In genomic region chr6:17409703-17410408, GRCm38 (mm10) we compare ENCODE assay signal across 20 mouse cellular contexts. TPM values are rescaled to one million over a fixed set of nuclear protein-coding genes. Genes with fewer than 3 reads are reported as not detected.
DNase-seq lines count a peak whose midpoint lies in the region; ATAC-seq and TF ChIP-seq lines count a peak whose summit lies in the region.
"Had no signal": no experiment of that assay in that cellular context is flagged by ENCODE, and none has a peak within 500 bp of the region (broad histone marks: within the 10 kb centered on the region; RNA-seq: fewer than 3 reads in every experiment).

No protein-coding gene starts in this region.

- H3K9me3 ChIP-seq in embryonic facial prominence, embryonic 14.5 days (ENCODE audit: control insufficient read depth, low read length): no peaks in the 10 kb centered on the region
- H3K9me3 ChIP-seq in embryonic facial prominence, embryonic 10.5 days: no peaks in the 10 kb centered on the region
- H3K9me3 ChIP-seq in G1E (replicated peaks): no peaks in the 10 kb centered on the region
- H3K9me3 ChIP-seq: embryonic facial prominence, embryonic 12.5 days; heart, embryonic 13.5 days; hindbrain, embryonic 10.5 days; limb, embryonic 10.5 days; midbrain, embryonic 15.5 days; neural tube, embryonic 15.5 days; stomach, embryonic 15.5 days had no signal

- H3K4me1 ChIP-seq in embryonic facial prominence, embryonic 14.5 days (ENCODE audit: control insufficient read depth, insufficient read depth, low read length): no peaks in the 10 kb centered on the region
- H3K4me1 ChIP-seq in embryonic facial prominence, embryonic 10.5 days: no peaks in the 10 kb centered on the region
- no peaks in the 10 kb centered on the region for H3K4me1 ChIP-seq in G1E (ENCODE audit: insufficient read depth, low read depth, low read length)
- H3K4me1 ChIP-seq: embryonic facial prominence, embryonic 12.5 days; hindbrain, embryonic 10.5 days; limb, embryonic 10.5 days; midbrain, embryonic 15.5 days; neural tube, embryonic 15.5 days; stomach, embryonic 15.5 days had no signal

- WGBS in embryonic facial prominence, embryonic 14.5 days: 63% methylated on average over 9 of the region's 9 CpGs
- 81% methylated on average over 9 of the region's 9 CpGs for WGBS in embryonic facial prominence, embryonic 10.5 days

- H3K9ac ChIP-seq in embryonic facial prominence, embryonic 14.5 days (ENCODE audit: low read depth, low read length): no peak overlapping the region
- H3K9ac ChIP-seq: embryonic facial prominence, embryonic 12.5 days; heart, embryonic 13.5 days; midbrain, embryonic 15.5 days; neural tube, embryonic 15.5 days; stomach, embryonic 15.5 days had no signal

- H3K27me3 ChIP-seq in embryonic facial prominence, embryonic 14.5 days (replicated peaks; ENCODE audit: control insufficient read depth, insufficient read depth, low read length): no peaks in the 10 kb centered on the region
- H3K27me3 ChIP-seq in embryonic facial prominence, embryonic 10.5 days (replicated peaks; ENCODE audit: low read depth, poor library complexity, severe bottlenecking): no peaks in the 10 kb centered on the region
- H3K27me3 ChIP-seq in G1E (ENCODE audit: insufficient read depth, low read length): no peaks in the 10 kb centered on the region
- H3K27me3 ChIP-seq: embryonic facial prominence, embryonic 12.5 days; heart, embryonic 13.5 days; midbrain, embryonic 15.5 days; neural tube, embryonic 15.5 days; stomach, embryonic 15.5 days had no signal

- no peak overlapping the region for H3K4me2 ChIP-seq in embryonic facial prominence, embryonic 14.5 days (ENCODE audit: low read depth, low read length)
- H3K4me2 ChIP-seq: embryonic facial prominence, embryonic 12.5 days; heart, embryonic 13.5 days; midbrain, embryonic 15.5 days; neural tube, embryonic 15.5 days; stomach, embryonic 15.5 days had no signal

- ATAC-seq in embryonic facial prominence, embryonic 14.5 days (ENCODE audit: low read depth): peak; percentile 50; the same call in 1 of the 2 replicates
- ATAC-seq in G1E (ENCODE audit: extremely low read depth, insufficient number of reproducible peaks, low FRiP score, poor library complexity, severe bottlenecking): peak; percentile 22; the same call in 1 of the 2 replicates
- peak; percentile 99 for ATAC-seq in hematopoietic stem cell, adult 5-6 weeks (replicated peaks in 1 of 2; ENCODE audit: insufficient read depth in 1 of 2, low FRiP score in 2 of 2, low TSS enrichment in 1 of 2, low read depth in 1 of 2, poor library complexity in 2 of 2, severe bottlenecking in 2 of 2)
- peak; percentile 95 for ATAC-seq in megakaryocyte progenitor cell, adult 5-6 weeks (replicated peaks; ENCODE audit: poor library complexity)
- ATAC-seq: midbrain, embryonic 15.5 days had no signal

- no peak overlapping the region for H3K4me3 ChIP-seq in embryonic facial prominence, embryonic 14.5 days (ENCODE audit: low read depth, low read length)
- H3K4me3 ChIP-seq in embryonic facial prominence, embryonic 10.5 days: no peak overlapping the region
- H3K4me3 ChIP-seq in G1E (ENCODE audit: low read depth, low read length): no peak overlapping the region
- H3K4me3 ChIP-seq: embryonic facial prominence, embryonic 12.5 days; heart, embryonic 13.5 days; hindbrain, embryonic 10.5 days; limb, embryonic 10.5 days; midbrain, embryonic 15.5 days; neural tube, embryonic 15.5 days; stomach, embryonic 15.5 days had no signal

- DNase-seq in embryonic facial prominence, embryonic 14.5 days (ENCODE audit: low spot score): peak; percentile 49
- no peak for DNase-seq in embryonic facial prominence, embryonic 10.5 days (ENCODE audit: low spot score)
- DNase-seq in G1E (ENCODE audit: low spot score): no peak
- DNase-seq in urinary bladder, adult 2 months (ENCODE audit: low spot score): no peak
- no peak for DNase-seq in heart, postnatal 4 days
- DNase-seq in adrenal gland, adult 2 months: no peak
- DNase-seq: adrenal gland, postnatal 36 days; B cell, adult 2 months; spleen, adult 18-20 months; thymus, postnatal 4 days had no signal

- no peaks in the 10 kb centered on the region for H3K36me3 ChIP-seq in embryonic facial prominence, embryonic 14.5 days (ENCODE audit: control insufficient read depth, insufficient read depth, low read length)
- H3K36me3 ChIP-seq in embryonic facial prominence, embryonic 10.5 days (replicated peaks): no peaks in the 10 kb centered on the region
- no peaks in the 10 kb centered on the region for H3K36me3 ChIP-seq in G1E (replicated peaks)
- H3K36me3 ChIP-seq: embryonic facial prominence, embryonic 12.5 days; heart, embryonic 13.5 days; hindbrain, embryonic 10.5 days; limb, embryonic 10.5 days; midbrain, embryonic 15.5 days; neural tube, embryonic 15.5 days; stomach, embryonic 15.5 days had no signal

- no peak overlapping the region for H3K27ac ChIP-seq in embryonic facial prominence, embryonic 14.5 days (replicated peaks; ENCODE audit: low read depth, low read length)
- H3K27ac ChIP-seq in embryonic facial prominence, embryonic 10.5 days (replicated peaks): no peak overlapping the region
- H3K27ac ChIP-seq: embryonic facial prominence, embryonic 12.5 days; heart, embryonic 13.5 days; hindbrain, embryonic 10.5 days; limb, embryonic 10.5 days; macrophage; midbrain, embryonic 15.5 days; neural tube, embryonic 15.5 days; stomach, embryonic 15.5 days had no signal

- no peak for TF ChIP-seq CTCF in G1E (IDR thresholded peaks at IDR 0.05; ENCODE audit: low read depth, low read length)

RNA-seq across cellular contexts. Expression of gene Met, which starts 53.7 kb away (rescaled TPM):
- polyA plus RNA-seq in embryonic facial prominence, embryonic 14.5 days (2014; fragmentation: Nextera tagmentation; extraction: Ambion mirVana): 9.0 and 11.1 TPM in 2 replicates
- 1.9 and 2.0 TPM in 2 replicates for polyA plus RNA-seq in embryonic facial prominence, embryonic 10.5 days (2016; fragmentation: Nextera tagmentation; extraction: Ambion mirVana)
- total RNA-seq in G1E (2014; fragmentation: Nextera tagmentation): not detected in 2 replicates
- total RNA-seq in G1E (2017): 0.12 and 0.49 TPM in 2 replicates
- polyA plus RNA-seq in G1E (2012): not detected in 2 replicates
- total RNA-seq in hematopoietic stem cell, adult 5-6 weeks (2017): 1.2 and 2.6 TPM in 2 replicates
- total RNA-seq in megakaryocyte progenitor cell, adult 5-6 weeks (2015): 28.2 and 33.6 TPM in 2 replicates
- 21.6 and 21.9 TPM in 2 replicates for total RNA-seq in megakaryocyte progenitor cell, adult 5-6 weeks (2017)
- polyA plus RNA-seq in urinary bladder, adult 2 months (2012; rRNA removed): 16.4 and 18.6 TPM in 2 replicates
- total RNA-seq in heart, postnatal 4 days (2021): 1 to 10 TPM; 4.3 to 5.1 TPM
- 10 to 100 TPM in 1 of 2 experiments, 1 to 10 TPM in 1; 7.8 to 11.5 TPM for total RNA-seq in adrenal gland, adult 2 months (2021)
- 0.84 and 1.5 TPM in 2 replicates for polyA plus RNA-seq in adrenal gland, adult 2 months (2012; rRNA removed)

Comparison
In these comparisons a context has a peak if more than half of its experiments do, and no peak if none do; other contexts are left out.
1. ATAC-seq: peak in every context shown above with its lines; median percentile 99 in hematopoietic stem cell, adult 5-6 weeks; 95 in megakaryocyte progenitor cell, adult 5-6 weeks; 50 in embryonic facial prominence, embryonic 14.5 days; 22 in G1E.